Mouse (Mus musculus): ENCODE measurements around the gene Fblim1. TPM values are rescaled to one million over a fixed set of nuclear protein-coding genes. Genes with fewer than 3 reads are reported as not detected.

Gene Fblim1
- polyA plus RNA-seq, 1 experiment from 2014 or later = 76.4 TPM

DNA sequence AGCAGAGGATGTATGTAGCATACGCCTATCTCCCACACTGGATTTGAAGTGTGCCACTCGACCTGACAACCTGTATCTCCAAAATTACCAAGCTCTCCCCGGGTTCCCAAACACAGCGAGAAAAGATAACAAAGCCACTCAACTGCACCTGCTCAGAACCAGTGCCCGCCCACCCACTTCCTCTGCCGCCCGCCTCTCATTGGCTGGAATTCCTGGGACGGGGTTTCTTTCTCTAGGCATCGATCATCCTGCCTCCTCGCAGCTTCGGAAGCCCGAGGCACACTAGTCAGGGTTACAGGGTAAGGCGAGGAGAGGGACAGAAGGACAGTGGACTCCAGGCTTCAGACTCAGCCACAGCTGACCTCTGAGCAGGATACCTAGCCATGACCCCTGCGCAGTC, 22.8 kb upstream of the Fblim1 start:
- peaks cover 69% of the 10 kb centered on the region for H3K36me3 ChIP-seq (ENCODE audit: insufficient read depth, low read length)

GRCm38 (mm10) chr4:141627502-141627901, 21.6 kb upstream of the Fblim1 start:
- no peak for ATAC-seq (ENCODE audit: low FRiP score, low TSS enrichment)
- H3K36me3 ChIP-seq (ENCODE audit: insufficient read depth, low read length) = peaks cover 60% of the 10 kb centered on the region
- H3K27ac ChIP-seq (ENCODE audit: low read length) = no peak overlapping the region
- H3K9ac ChIP-seq (replicated peaks; ENCODE audit: low read length) = no peak overlapping the region
- H3K27me3 ChIP-seq (ENCODE audit: insufficient read depth, low read length) = no peaks in the 10 kb centered on the region
- no peak overlapping the region for H3K4me3 ChIP-seq (ENCODE audit: low read length)
- peaks cover 5% of the 10 kb centered on the region for H3K4me1 ChIP-seq (ENCODE audit: insufficient read depth, low read length)
- H3K4me2 ChIP-seq (replicated peaks; ENCODE audit: low read depth, low read length) = no peak overlapping the region
- no peaks in the 10 kb centered on the region for H3K9me3 ChIP-seq (ENCODE audit: low read length)
- WGBS = 91% methylated on average over 5 of the region's 5 CpGs

More for the DNA sequence above, 22.8 kb upstream of the Fblim1 start:
- no peaks in the 10 kb centered on the region for H3K27me3 ChIP-seq (ENCODE audit: insufficient read depth, low read length)
- no peak for ATAC-seq (ENCODE audit: low FRiP score, low TSS enrichment)
- H3K9me3 ChIP-seq (ENCODE audit: low read length) = no peaks in the 10 kb centered on the region
- H3K27ac ChIP-seq (ENCODE audit: low read length) = no peak overlapping the region
- H3K4me1 ChIP-seq (ENCODE audit: insufficient read depth, low read length) = peaks cover 3% of the 10 kb centered on the region
- no peak overlapping the region for H3K4me2 ChIP-seq (replicated peaks; ENCODE audit: low read depth, low read length)
- H3K4me3 ChIP-seq (ENCODE audit: low read length) = no peak overlapping the region
- no peak overlapping the region for H3K9ac ChIP-seq (replicated peaks; ENCODE audit: low read length)
- WGBS = 86% methylated on average over 14 of the region's 14 CpGs

- peaks cover 44% of the 10 kb centered on the region for H3K36me3 ChIP-seq (ENCODE audit: insufficient read depth, low read length)
- WGBS = 91% methylated on average over 16 of the region's 16 CpGs
These were observed 20.1 kb upstream of the Fblim1 start for GRCm38 (mm10) chr4:141625774-141626550.

GRCm38 (mm10) chr4:141624983-141625773, 19.3 kb upstream of the Fblim1 start:
- H3K27ac ChIP-seq (ENCODE audit: low read length) = no peak overlapping the region
- WGBS = 77% methylated on average over 19 of the region's 19 CpGs

More at GRCm38 (mm10) chr4:141625774-141626550, 20.1 kb upstream of the Fblim1 start:
- no peak for ATAC-seq (ENCODE audit: low FRiP score, low TSS enrichment)
- H3K4me1 ChIP-seq (ENCODE audit: insufficient read depth, low read length) = peaks cover 5% of the 10 kb centered on the region
- H3K27me3 ChIP-seq (ENCODE audit: insufficient read depth, low read length) = no peaks in the 10 kb centered on the region
- no peaks in the 10 kb centered on the region for H3K9me3 ChIP-seq (ENCODE audit: low read length)
- no peak overlapping the region for H3K4me2 ChIP-seq (replicated peaks; ENCODE audit: low read depth, low read length)
- H3K4me3 ChIP-seq (ENCODE audit: low read length) = no peak overlapping the region
- no peak overlapping the region for H3K9ac ChIP-seq (replicated peaks; ENCODE audit: low read length)
- H3K27ac ChIP-seq (ENCODE audit: low read length) = no peak overlapping the region

DNA sequence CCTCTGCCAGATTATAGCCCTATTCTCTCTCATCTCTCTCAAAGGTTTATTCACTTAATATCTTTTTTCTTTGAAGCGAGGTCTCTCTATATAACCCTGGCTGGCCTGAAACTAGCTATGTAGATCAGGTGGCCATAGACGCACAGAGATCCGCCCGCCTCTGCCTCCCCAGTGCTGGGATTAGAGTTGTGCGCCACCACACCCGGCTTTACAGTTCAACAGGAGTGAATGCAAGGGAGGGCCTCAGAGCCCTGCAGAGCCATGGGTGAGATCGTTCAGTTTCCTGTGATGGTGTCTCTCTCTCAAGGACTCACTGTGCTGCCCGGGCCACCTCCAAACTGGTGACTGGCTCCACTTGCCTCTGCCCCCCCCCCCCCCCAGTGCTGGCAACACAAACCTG, 18.2 kb upstream of the Fblim1 start:
- Histone ChIP-seq H3K27ac (ENCODE audit: low read length) (peak overlapping the region; percentile 55), H3K4me3 (ENCODE audit: low read length) (no peak overlapping the region), H3K4me2 (replicated peaks; ENCODE audit: low read depth, low read length) (no peak overlapping the region), H3K4me1 (ENCODE audit: insufficient read depth, low read length) (peaks cover 6% of the 10 kb centered on the region), H3K9ac (replicated peaks; ENCODE audit: low read length) (no peak overlapping the region), H3K9me3 (ENCODE audit: low read length) (no peaks in the 10 kb centered on the region), H3K36me3 (ENCODE audit: insufficient read depth, low read length) (peaks cover 28% of the 10 kb centered on the region), H3K27me3 (ENCODE audit: insufficient read depth, low read length) (no peaks in the 10 kb centered on the region)
- WGBS = 96% methylated on average over 8 of the region's 8 CpGs
- no peak for ATAC-seq (ENCODE audit: low FRiP score, low TSS enrichment)

More at GRCm38 (mm10) chr4:141624983-141625773, 19.3 kb upstream of the Fblim1 start:
- Histone ChIP-seq H3K9me3 (ENCODE audit: low read length) (no peaks in the 10 kb centered on the region), H3K4me3 (ENCODE audit: low read length) (no peak overlapping the region), H3K27me3 (ENCODE audit: insufficient read depth, low read length) (no peaks in the 10 kb centered on the region), H3K4me2 (replicated peaks; ENCODE audit: low read depth, low read length) (no peak overlapping the region), H3K9ac (replicated peaks; ENCODE audit: low read length) (no peak overlapping the region), H3K36me3 (ENCODE audit: insufficient read depth, low read length) (peaks cover 37% of the 10 kb centered on the region), H3K4me1 (ENCODE audit: insufficient read depth, low read length) (peaks cover 5% of the 10 kb centered on the region)
- ATAC-seq (ENCODE audit: low FRiP score, low TSS enrichment) = 0 out of 2 replicates have a peak, but pooled peaks have one; percentile 10

DNA sequence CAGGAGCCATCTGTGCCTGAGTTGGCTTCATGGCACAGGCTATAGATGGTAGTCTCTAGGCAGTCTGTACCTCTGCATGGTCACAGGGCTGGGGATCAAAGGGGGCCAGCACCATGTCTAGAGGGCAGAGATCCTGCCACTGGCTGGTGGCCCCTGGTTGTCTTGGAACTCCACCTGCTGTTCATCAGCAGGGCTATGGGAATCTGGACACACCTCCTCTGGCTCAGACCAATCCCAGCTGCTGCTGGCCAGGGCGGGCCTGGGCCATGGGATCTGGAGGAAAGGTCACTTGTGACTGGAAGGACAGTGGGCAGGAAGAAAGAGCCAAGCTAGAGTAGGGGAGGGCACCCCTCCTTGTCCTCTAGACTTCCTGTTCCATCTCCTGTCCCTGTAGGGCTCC, 17.8 kb upstream of the Fblim1 start, which contains the start of gene Slc25a34:
Slc25a34 (minus strand) TSS at position 156 of the 400 bp plus-strand sequence.
- WGBS = 24% methylated on average over 1 of the region's 1 CpGs
- peak; percentile 74 for ATAC-seq (ENCODE audit: low FRiP score, low TSS enrichment)
- H3K4me3 ChIP-seq (ENCODE audit: low read length) = no peak within 1 kb of the TSS
- no peak within 1 kb of the TSS for H3K9ac ChIP-seq (replicated peaks; ENCODE audit: low read length)
- H3K27ac ChIP-seq (ENCODE audit: low read length) = peak within 1 kb of the TSS; percentile 55
- H3K4me1 ChIP-seq (ENCODE audit: insufficient read depth, low read length) = peaks cover 10% of the 10 kb centered on the region
- no peak within 1 kb of the TSS for H3K4me2 ChIP-seq (replicated peaks; ENCODE audit: low read depth, low read length)
- H3K9me3 ChIP-seq (ENCODE audit: low read length) = no peaks in the 10 kb centered on the region
- no peaks in the 10 kb centered on the region for H3K27me3 ChIP-seq (ENCODE audit: insufficient read depth, low read length)
- peaks cover 23% of the 10 kb centered on the region for H3K36me3 ChIP-seq (ENCODE audit: insufficient read depth, low read length)

DNA sequence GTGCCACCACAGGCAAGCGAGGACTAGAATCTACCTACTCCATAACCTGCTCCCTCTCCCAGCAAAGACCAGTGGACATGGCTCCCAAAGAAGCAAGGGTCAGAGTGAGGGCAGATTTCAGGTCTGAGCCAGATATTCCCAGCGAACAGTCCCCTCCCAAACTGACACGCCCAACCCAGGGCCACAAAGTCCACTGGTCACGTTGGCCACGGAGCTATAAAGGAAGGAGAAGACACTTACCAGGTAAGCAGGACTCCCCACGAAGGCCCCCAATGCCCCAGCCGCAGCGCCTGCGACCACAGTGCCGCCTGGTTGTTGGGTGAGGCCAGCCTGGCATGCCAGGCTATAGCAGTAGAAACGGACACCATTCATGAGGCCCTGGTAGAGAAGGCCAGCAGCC, 17.1 kb upstream of the Fblim1 start:
- ATAC-seq (ENCODE audit: low FRiP score, low TSS enrichment) = no peak
- H3K27me3 ChIP-seq (ENCODE audit: insufficient read depth, low read length) = no peaks in the 10 kb centered on the region
- H3K4me3 ChIP-seq (ENCODE audit: low read length) = no peak overlapping the region
- no peak overlapping the region for H3K4me2 ChIP-seq (replicated peaks; ENCODE audit: low read depth, low read length)
- H3K9me3 ChIP-seq (ENCODE audit: low read length) = no peaks in the 10 kb centered on the region
- peaks cover 17% of the 10 kb centered on the region for H3K36me3 ChIP-seq (ENCODE audit: insufficient read depth, low read length)
- no peak overlapping the region for H3K27ac ChIP-seq (ENCODE audit: low read length)
- 87% methylated on average over 11 of the region's 11 CpGs for WGBS
- H3K9ac ChIP-seq (replicated peaks; ENCODE audit: low read length) = no peak overlapping the region
- peaks cover 12% of the 10 kb centered on the region for H3K4me1 ChIP-seq (ENCODE audit: insufficient read depth, low read length)

DNA sequence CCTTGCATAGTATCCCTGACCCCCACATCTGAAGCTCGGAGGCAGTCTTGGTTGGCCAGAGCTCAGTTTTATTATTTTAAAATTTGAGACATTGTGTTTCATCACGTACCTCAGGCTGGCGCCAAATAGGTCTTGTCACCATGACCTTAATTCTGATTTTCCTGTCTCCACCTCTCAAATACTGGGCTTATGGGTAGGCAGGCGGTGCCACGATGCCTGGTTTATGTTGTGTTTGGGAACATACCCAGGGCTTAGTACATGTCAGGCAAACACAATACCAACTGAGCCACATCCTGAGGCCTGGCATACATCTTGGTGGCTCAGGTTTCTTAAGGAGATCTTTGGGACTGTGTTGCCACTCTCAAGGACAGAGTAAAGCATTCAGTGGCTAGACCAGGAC, 16.7 kb upstream of the Fblim1 start:
- Histone ChIP-seq H3K4me1 (ENCODE audit: insufficient read depth, low read length) (peaks cover 17% of the 10 kb centered on the region), H3K4me3 (ENCODE audit: low read length) (no peak overlapping the region), H3K36me3 (ENCODE audit: insufficient read depth, low read length) (peaks cover 12% of the 10 kb centered on the region; the same call in 1 of the 2 replicates), H3K9ac (replicated peaks; ENCODE audit: low read length) (no peak overlapping the region), H3K27me3 (ENCODE audit: insufficient read depth, low read length) (no peaks in the 10 kb centered on the region), H3K9me3 (ENCODE audit: low read length) (no peaks in the 10 kb centered on the region), H3K4me2 (replicated peaks; ENCODE audit: low read depth, low read length) (no peak overlapping the region), H3K27ac (ENCODE audit: low read length) (no peak overlapping the region)
- WGBS = 65% methylated on average over 5 of the region's 5 CpGs
- ATAC-seq (ENCODE audit: low FRiP score, low TSS enrichment) = no peak

DNA sequence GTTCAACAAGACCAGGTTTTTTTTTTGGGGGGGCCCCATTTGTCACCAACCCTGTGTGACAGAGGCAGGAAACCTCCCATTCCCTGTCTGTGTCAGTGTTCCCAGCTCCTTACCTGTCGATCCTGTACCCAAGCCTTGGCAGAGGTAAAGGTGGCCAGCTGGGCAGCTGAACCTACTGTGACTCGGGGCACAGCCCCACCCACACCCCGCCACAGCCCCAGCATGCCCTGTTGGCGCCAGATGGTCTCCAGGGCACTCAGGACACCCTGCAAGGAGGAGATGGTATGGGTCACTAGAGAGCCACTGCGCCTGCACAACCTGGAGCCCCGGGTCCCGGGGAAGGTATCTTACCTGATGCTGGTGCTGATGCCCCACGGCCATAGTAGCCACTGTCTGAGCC, 16.2 kb upstream of the Fblim1 start:
- WGBS = 84% methylated on average over 8 of the region's 8 CpGs
- Histone ChIP-seq H3K27me3 (ENCODE audit: insufficient read depth, low read length) (no peaks in the 10 kb centered on the region), H3K27ac (ENCODE audit: low read length) (no peak overlapping the region), H3K4me3 (ENCODE audit: low read length) (no peak overlapping the region), H3K36me3 (ENCODE audit: insufficient read depth, low read length) (peaks cover 9% of the 10 kb centered on the region; the same call in 1 of the 2 replicates), H3K4me2 (replicated peaks; ENCODE audit: low read depth, low read length) (no peak overlapping the region), H3K9ac (replicated peaks; ENCODE audit: low read length) (no peak overlapping the region), H3K9me3 (ENCODE audit: low read length) (no peaks in the 10 kb centered on the region), H3K4me1 (ENCODE audit: insufficient read depth, low read length) (peaks cover 22% of the 10 kb centered on the region)
- no peak for ATAC-seq (ENCODE audit: low FRiP score, low TSS enrichment)
